Mouse (Mus musculus) ovary, postnatal 36 days (tissue): ENCODE measurements around the gene Klk6.

Experiments
- DNase-seq: peaks from one replicate; pipeline ENCODE4 v3.0.0; 2022; ENCODE audit warnings: low spot score, mixed read lengths

Klk6 gene

DNA sequence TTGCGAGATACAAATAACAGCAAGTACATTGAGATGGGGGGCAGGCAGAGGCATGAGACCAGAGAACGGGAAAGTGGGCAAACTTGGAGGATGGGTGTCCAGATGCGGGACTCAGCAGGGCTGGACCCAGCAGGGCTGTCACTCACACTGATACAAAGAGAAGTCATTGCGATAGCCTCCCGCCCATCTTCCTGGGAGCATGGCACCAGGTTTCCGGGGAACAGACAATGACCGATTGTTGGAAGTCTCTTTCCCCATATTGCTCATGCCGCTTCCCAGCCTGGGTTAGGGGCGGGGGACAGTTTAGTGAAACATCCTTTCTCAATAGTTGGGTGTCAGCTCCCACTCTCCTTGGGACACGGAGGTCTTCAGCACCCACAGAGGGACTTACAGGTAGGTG lies at the start of gene Klk6:
TSS of gene Klk6 (plus strand) at position 301 of the 400 bp plus-strand sequence.
- DNase-seq = no peak

- DNase-seq = no peak
These were observed 49.5 kb upstream of the Klk6 start for GRCm38 (mm10) chr7:43774802-43775201.

GRCm38 (mm10) chr7:43775311-43776057 lies 48.8 kb upstream of the Klk6 start:
- DNase-seq = no peak

DNA sequence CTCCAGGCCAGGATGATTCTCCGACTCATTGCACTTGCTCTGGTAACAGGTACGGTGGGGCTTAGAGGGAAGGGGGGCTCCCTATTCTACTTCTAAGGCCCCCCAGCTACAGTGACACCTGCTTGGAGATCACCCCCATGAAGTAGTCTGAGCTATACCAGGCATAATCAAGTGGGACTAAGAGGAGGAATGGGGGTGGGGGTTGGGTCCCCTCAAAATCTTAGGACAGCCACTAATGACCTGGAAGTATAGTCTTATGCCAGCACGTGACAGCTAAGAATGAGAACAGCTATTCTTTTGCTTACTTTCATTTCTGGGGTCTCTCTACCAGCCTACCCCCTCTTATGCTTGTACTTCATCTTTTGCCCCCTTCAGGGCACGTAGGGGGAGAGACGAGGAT lies 47.8 kb upstream of the Klk6 start:
- DNase-seq = no peak

DNA sequence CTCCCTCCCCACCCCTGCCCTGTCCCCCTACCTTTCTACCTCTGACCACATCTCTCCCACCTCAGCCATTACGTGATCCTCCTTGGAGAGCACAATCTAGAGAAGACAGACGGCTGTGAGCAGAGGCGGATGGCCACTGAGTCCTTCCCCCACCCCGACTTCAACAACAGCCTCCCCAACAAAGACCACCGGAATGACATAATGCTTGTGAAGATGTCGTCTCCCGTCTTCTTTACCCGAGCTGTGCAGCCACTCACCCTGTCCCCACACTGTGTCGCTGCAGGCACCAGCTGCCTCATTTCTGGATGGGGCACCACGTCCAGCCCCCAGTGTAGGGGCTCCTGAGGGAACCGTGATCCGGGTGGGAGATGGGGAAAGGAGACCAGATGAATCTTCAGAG lies 46.9 kb upstream of the Klk6 start:
- DNase-seq = no peak

DNA sequence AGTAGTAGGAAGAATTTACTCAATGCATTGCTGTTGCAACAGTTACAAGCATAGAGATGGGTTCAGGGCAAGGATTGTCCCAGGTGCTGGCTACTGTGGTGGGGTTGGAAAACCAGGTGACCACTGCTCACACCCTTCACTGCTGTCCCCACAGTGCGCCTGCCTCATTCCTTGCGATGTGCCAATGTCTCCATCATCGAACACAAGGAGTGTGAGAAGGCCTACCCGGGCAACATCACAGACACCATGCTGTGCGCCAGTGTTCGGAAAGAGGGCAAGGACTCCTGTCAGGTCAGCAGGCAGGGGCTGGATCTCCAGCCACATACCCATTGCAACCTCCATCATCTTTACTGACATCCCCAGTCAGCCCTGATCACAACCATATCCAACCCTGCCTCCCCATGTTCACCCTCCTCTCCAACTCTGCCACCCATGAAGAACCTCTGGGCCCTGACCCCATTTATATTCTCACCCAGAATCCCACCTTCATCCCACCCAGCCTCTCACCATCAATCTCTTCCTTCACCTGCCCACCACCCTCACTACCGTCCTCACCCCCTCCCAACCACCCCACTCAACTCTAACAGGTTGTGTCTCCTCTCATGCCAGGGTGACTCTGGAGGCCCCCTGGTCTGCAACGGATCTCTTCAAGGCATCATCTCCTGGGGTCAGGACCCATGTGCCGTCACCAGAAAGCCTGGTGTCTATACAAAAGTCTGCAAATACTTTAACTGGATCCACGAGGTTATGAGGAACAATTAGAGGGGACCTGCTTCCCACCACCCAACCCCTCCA lies 45.9 kb upstream of the Klk6 start:
- DNase-seq = no peak

- no peak for DNase-seq
These were observed 44.1 kb upstream of the Klk6 start for GRCm38 (mm10) chr7:43780241-43780640.

DNA sequence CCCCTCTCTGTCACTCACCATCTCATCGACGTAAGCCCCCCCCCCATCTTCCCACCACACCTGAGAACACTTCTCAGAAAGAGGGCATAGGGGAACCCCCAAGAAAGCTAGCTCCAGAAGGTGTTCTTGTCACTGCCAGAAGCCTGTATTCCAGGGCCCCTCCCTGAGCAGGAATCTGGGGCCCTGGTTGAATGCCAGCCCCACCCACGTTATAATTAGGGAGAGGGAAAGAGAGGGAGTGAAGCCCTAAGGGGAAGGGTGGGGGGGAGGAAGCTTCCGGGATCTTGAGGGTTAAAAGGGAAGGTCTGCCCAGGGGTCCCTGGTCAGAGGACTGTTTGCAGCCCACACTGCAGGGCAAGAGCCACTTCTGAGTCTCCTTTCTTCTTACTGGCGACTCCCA lies 43.6 kb upstream of the Klk6 start, which contains the start of gene Klk10:
TSS of gene Klk10 (plus strand) at position 290 of the 400 bp plus-strand sequence.
- DNase-seq = no peak

DNA sequence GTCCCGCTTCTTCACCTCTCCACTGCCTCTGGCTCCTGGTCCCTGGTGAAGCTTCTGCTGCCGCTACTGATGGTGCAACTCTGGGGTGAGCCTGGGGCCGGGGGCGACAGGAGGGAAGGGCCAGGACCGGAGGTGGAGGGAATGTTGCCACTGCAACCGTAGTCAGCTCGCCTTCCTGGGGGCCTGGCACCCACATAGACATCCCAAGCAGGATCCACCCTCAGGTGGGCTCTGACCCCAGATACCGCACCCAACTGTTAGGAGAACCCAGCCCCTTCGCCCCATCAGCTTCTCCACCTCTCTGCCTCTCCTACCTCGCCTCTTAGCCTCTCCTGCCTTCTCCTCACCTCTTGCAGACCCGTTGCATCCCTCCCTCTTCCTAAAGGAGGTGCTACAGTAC lies 42.8 kb upstream of the Klk6 start:
- DNase-seq = no peak

DNA sequence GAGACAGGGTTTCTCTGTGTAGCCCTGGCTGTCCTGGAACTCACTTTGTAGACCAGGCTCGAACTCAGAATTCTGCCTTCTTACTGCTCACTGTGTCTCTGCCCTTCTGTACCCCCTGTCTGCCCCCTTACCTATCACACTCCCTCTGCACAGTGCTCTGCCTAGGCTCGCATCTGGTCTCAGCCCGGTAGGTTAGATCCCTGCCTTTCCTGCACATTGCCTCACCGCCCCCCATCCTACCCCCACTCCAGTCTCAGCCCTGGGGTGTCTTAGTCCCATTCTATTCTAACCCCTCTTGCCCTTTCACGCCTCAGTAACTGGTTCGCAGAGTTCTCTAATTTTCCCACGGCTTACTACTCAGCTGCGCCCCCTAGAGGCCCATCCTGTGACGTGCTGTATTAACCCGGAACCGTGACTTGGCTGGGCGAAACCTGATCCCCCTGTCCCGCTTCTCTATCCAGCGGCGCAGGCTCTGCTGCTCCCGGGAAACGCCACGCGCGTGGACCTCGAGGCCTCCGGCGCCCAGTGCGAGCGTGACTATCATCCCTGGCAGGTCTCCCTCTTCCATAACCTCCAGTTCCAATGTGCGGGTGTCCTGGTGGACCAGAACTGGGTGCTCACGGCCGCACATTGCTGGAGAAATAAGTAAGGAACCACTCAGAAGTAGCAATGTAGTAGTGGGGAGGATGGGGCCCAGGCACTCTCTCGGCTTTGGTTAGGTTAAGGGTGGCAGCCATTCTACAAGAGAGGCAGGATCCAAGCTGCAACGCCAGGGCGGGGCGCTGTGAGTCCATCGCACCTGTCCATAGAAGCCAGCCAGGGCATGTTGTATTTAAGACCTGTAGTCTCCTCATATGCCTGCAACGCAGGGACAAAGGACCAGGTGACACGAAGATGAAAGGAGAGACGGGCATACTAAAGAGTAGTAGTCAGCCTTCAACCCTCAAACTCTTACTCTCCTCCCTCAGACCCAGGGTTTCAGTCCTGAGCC lies 41.7 kb upstream of the Klk6 start:
- DNase-seq = peak; percentile 71

GRCm38 (mm10) chr7:43785286-43785685 lies 39.0 kb upstream of the Klk6 start:
- no peak for DNase-seq

DNA sequence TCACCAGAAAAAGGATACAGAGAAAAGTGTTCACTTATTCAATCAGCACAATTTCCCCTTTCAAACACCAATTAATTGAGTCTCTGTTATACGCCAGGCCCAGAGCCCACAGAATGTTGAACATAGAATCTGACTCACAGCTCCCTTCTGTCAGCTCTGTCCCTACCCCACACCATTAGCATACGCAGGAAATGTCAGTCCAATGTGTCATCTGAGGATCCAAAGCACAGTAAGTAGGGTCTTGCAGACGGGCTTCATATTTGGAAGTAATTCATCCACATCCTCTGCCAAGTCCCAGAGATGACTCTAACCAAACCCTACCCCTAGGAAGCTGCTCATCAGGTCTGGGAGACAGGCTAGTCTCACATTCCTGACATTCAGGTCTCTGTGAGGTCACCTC lies 36.2 kb upstream of the Klk6 start:
- DNase-seq = no peak

- DNase-seq = no peak
These were observed 35.0 kb upstream of the Klk6 start for GRCm38 (mm10) chr7:43789295-43789694.

DNA sequence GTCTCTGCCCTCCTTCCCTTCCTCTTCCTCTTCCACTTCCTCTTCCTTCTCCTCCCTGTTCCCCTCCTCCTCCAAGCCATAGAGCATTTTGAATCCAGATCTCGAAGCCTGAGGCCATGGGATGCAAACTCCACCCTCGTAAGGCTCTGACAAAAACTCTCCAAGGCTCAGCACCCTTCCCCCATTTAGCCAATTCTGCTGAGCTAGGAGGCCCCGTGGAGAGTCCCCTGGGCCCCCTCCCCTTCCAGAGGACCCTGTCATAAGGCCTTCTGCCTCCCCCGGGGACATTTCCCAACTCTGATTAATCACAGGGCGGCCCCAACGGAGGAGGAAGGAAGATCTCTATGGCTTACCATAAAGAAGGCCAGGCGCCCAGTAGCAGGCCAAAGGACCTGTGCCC lies 32.7 kb upstream of the Klk6 start, which contains the start of gene Klk9:
TSS of gene Klk9 (plus strand) at position 301 of the 400 bp plus-strand sequence.
- no peak for DNase-seq

GRCm38 (mm10) chr7:43796355-43796754 lies 27.9 kb upstream of the Klk6 start:
- no peak for DNase-seq

DNA sequence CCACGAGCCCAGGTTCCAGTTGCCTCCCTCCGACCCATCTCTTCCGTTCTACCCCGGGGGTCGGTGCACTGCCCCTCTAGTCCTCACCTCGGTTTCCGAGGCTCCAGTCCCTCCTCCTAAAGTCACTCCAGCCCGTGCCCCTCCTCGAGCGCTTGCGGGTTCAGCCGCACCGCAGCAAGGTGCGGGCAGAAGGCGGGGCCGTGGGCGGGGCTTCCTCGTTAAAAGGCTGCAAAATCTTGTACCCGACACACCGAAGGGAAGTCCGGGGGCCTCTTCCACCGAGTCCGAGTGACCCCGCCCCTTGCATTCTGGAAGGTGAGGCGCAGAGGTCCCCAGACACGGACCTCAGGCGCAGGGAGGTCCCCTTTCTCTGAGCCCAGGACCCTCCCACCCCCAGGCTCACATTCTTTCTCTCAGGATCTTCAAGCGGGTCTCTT lies 26.9 kb upstream of the Klk6 start, which contains the start of gene Klk8:
TSS of gene Klk8 (plus strand) at position 245 of the 437 bp plus-strand sequence.
- DNase-seq = no peak

- no peak for DNase-seq
These were observed 26.3 kb upstream of the Klk6 start for GRCm38 (mm10) chr7:43797844-43798462.

DNA sequence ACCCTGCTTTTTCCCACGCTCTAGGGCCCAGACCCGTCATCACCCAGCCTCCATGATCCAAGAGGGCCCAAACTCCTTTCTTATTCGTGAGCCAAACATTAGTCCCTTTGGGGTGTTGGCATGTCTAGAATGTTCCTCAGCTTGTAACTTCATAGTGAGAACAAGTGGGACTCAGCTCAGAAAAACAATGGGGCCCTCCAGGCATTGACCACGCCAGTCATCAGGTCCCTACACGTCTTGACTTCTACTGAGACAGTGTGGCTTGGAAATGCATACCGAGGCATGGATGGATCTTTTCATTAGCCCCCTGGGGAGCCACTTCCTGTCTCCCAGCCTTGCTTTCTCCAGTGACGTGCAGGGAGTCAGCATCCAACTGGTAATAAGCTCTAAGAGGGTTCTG lies 24.4 kb upstream of the Klk6 start:
- DNase-seq = no peak

- DNase-seq = no peak
These were observed 13.3 kb upstream of the Klk6 start, which contains the start of gene Klk7 for GRCm38 (mm10) chr7:43810994-43811393. TSS of gene Klk7 (plus strand) at chr7:43811294.

- no peak for DNase-seq
These were observed 9.1 kb upstream of the Klk6 start for GRCm38 (mm10) chr7:43815211-43815610.

DNA sequence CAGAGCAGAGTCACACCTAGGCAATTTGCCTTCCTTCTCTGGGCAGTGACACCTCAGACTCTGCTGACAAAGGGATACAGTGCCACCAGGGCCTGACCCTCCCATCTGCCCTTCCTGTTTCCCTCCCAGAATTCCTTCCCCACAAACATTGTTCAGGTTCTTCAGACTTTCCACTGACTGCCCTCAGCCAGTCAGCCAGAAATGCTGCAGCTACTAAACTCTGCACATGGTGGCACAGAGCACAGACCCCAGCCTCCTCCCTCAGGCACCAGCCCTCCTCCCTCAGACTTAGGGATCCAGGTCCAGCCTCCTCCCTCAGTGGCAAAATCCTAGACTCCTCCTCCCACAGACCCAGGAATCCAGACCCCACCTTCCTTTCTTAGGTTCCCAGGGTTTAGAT lies 7.6 kb upstream of the Klk6 start:
- DNase-seq = no peak
